Mouse (Mus musculus): ENCODE data around the gene Ppp1r16b. TPM values are rescaled to one million over a fixed set of nuclear protein-coding genes. Genes with fewer than 3 reads are reported as not detected.

Ppp1r16b gene
- total and polyA plus RNA-seq, 2 experiments, result 0.99 to 2.4 TPM

DNA sequence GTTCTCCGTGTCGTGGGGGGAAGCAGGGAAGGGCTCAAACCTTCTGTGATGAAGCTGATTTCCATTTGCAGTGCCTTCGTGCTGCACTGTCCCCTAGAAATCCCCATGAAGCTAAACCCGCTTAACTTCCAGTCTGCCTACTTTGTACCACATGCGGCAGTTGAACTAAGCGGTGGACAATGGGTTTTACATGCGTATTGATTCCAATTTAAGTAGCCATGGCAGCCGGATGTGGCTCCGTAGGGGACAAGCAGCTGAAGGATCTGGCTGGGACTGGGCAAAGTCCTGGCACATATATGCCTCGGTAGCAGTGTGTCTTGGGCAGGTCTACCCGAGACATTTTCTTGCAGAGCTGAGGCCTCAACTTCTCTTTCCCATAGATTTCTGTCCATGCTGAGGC lies 73.4 kb downstream of the Ppp1r16b start:
- TF ChIP-seq CTCF (IDR thresholded peaks at IDR 0.05; ENCODE audit: low read depth, low read length), result no peak
- no peak for TF ChIP-seq POLR2A (IDR thresholded peaks at IDR 0.05; ENCODE audit: extremely low read depth, insufficient read depth, low read length)
- Histone ChIP-seq H3K27ac (replicated peaks; ENCODE audit: insufficient read depth, low read depth, low read length) (no peak overlapping the region), H3K79me2 (ENCODE audit: control insufficient read depth, insufficient read depth, low read length) (no peaks in the 10 kb centered on the region), H3K4me1 (ENCODE audit: control insufficient read depth, insufficient read depth, low read length) (no peaks in the 10 kb centered on the region), H3K36me3 (ENCODE audit: control insufficient read depth, insufficient read depth, low read length) (no peaks in the 10 kb centered on the region), H3K4me3 (ENCODE audit: insufficient read depth, low read depth, low read length) (no peak overlapping the region), H3K27me3 (ENCODE audit: control insufficient read depth, insufficient read depth, low read length) (no peaks in the 10 kb centered on the region), H3K9ac (ENCODE audit: low read depth, low read length) (no peak overlapping the region)
- DNase-seq (ENCODE audit: extremely low read depth, low read depth, low spot score), result no peak
- WGBS, result 84% methylated on average over 11 of the region's 11 CpGs

DNA sequence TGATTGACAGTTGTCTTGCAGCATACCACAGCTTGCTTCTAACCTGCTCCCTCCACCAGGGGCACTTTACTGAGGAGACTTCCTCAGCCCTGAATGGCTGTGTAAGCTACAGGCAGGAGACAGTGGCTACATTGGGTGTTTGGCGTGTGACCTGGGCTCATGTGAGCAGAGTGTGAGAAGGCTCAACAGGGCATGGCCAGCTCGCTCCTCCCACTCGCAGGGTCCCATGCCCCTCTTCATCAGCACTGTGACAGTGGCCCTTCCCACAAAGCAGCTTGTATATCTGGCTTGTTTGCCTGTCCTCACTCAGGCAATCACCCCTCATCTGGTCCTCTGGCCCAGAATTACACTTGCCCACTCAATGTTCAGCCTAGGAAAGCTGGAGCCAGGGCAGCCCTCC lies 73.9 kb downstream of the Ppp1r16b start:
- Histone ChIP-seq H3K79me2 (ENCODE audit: control insufficient read depth, insufficient read depth, low read length) (no peaks in the 10 kb centered on the region), H3K27me3 (ENCODE audit: control insufficient read depth, insufficient read depth, low read length) (no peaks in the 10 kb centered on the region), H3K36me3 (ENCODE audit: control insufficient read depth, insufficient read depth, low read length) (no peaks in the 10 kb centered on the region), H3K9ac (ENCODE audit: low read depth, low read length) (no peak overlapping the region), H3K4me3 (ENCODE audit: insufficient read depth, low read depth, low read length) (no peak overlapping the region), H3K27ac (replicated peaks; ENCODE audit: insufficient read depth, low read depth, low read length) (no peak overlapping the region), H3K4me1 (ENCODE audit: control insufficient read depth, insufficient read depth, low read length) (no peaks in the 10 kb centered on the region)
- WGBS, result 82% methylated on average over 3 of the region's 3 CpGs
- no peak for DNase-seq (ENCODE audit: extremely low read depth, low read depth, low spot score)
- TF ChIP-seq POLR2A (IDR thresholded peaks at IDR 0.05; ENCODE audit: extremely low read depth, insufficient read depth, low read length), result no peak
- TF ChIP-seq CTCF (IDR thresholded peaks at IDR 0.05; ENCODE audit: low read depth, low read length), result no peak

DNA sequence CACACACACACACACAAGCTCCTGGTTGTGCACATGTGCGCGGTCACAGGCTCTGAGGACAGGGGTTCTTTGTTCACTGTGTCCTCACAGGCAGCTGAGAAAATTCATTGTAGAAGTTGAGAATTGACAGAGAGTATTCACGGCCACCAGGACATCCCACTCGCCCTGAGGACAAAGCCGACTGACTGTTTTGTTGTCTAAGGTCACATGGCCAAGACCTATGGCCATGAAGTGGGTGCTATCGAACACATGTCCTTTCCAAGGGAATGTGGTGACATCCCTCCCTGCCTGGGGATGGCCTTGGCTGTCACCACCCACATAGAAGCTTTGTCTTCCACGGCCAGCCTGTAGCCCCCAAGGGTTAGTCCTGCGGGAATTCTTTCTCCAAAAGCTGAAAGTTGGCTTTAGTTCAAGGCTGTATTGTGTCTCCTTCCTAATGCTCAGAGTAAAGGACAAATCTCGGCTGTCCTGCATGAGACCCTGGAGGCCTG lies 75.9 kb downstream of the Ppp1r16b start:
- TF ChIP-seq CTCF (IDR thresholded peaks at IDR 0.05; ENCODE audit: low read depth, low read length), result no peak
- TF ChIP-seq POLR2A (IDR thresholded peaks at IDR 0.05; ENCODE audit: extremely low read depth, insufficient read depth, low read length), result no peak
- 77% methylated on average over 9 of the region's 9 CpGs for WGBS
- H3K4me3 ChIP-seq (ENCODE audit: insufficient read depth, low read depth, low read length), result no peak overlapping the region
- H3K4me1 ChIP-seq (ENCODE audit: control insufficient read depth, insufficient read depth, low read length), result no peaks in the 10 kb centered on the region
- H3K36me3 ChIP-seq (ENCODE audit: control insufficient read depth, insufficient read depth, low read length), result no peaks in the 10 kb centered on the region
- no peak overlapping the region for H3K27ac ChIP-seq (replicated peaks; ENCODE audit: insufficient read depth, low read depth, low read length)
- H3K27me3 ChIP-seq (ENCODE audit: control insufficient read depth, insufficient read depth, low read length), result no peaks in the 10 kb centered on the region
- no peak for DNase-seq (ENCODE audit: extremely low read depth, low read depth, low spot score)
- no peaks in the 10 kb centered on the region for H3K79me2 ChIP-seq (ENCODE audit: control insufficient read depth, insufficient read depth, low read length)
- H3K9ac ChIP-seq (ENCODE audit: low read depth, low read length), result no peak overlapping the region

DNA sequence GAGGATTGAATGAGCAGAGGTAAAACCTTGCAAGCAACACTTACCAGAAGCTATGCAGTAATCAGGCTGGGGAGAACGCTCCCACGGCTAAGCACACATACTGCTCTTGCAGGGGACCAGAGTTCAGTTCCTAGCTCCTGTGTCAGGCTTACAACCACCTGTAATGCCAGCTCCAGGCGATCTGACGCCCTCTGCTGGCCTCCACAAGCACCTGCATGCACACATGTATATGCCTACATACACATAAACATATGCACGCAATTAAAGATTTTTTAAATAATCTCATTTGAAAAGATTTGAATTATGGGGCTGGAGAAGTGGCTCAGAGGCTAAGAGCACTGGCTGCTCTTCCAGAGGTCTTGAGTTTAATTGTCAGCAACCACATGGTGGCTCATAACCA lies 77.2 kb downstream of the Ppp1r16b start:
- H3K36me3 ChIP-seq (ENCODE audit: control insufficient read depth, insufficient read depth, low read length), result no peaks in the 10 kb centered on the region
- H3K27me3 ChIP-seq (ENCODE audit: control insufficient read depth, insufficient read depth, low read length), result no peaks in the 10 kb centered on the region
- DNase-seq (ENCODE audit: extremely low read depth, low read depth, low spot score), result no peak
- H3K9ac ChIP-seq (ENCODE audit: low read depth, low read length), result no peak overlapping the region
- no peak overlapping the region for H3K27ac ChIP-seq (replicated peaks; ENCODE audit: insufficient read depth, low read depth, low read length)
- no peaks in the 10 kb centered on the region for H3K4me1 ChIP-seq (ENCODE audit: control insufficient read depth, insufficient read depth, low read length)
- 80% methylated on average over 5 of the region's 5 CpGs for WGBS
- TF ChIP-seq POLR2A (IDR thresholded peaks at IDR 0.05; ENCODE audit: extremely low read depth, insufficient read depth, low read length) (no peak), CTCF (IDR thresholded peaks at IDR 0.05; ENCODE audit: low read depth, low read length) (no peak)
- no peak overlapping the region for H3K4me3 ChIP-seq (ENCODE audit: insufficient read depth, low read depth, low read length)
- no peaks in the 10 kb centered on the region for H3K79me2 ChIP-seq (ENCODE audit: control insufficient read depth, insufficient read depth, low read length)

DNA sequence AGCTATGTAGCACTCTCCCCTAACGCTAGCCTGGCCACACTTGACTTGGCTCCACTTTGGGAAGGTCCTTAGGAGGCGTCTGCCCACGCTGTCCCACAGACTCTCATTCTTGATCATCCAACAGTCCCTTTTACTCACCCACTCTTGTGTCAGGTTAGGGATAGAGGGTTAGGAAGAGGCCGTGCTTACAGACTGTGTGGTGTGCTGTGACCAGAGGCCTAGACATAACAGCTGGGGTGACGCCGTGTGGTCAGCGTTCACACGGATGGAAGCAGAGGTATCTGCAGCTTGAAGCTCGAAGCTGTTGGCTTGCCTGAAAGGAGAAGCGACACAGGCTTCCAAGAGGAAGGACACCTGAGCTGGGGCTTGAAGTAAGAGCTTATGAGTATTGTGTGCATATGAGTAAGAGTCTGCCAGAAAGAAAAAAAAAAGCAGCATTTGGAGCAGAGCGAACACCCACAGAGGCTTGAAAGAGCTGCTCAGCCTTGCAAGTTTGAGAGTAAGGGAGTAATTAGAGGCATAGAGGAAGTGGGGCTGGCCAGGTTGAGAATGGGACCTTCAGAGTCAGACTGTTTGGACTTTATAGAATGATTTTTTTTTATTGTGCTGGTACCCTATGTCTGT lies 78.4 kb downstream of the Ppp1r16b start:
- WGBS, result 86% methylated on average over 11 of the region's 11 CpGs
- no peaks in the 10 kb centered on the region for H3K27me3 ChIP-seq (ENCODE audit: control insufficient read depth, insufficient read depth, low read length)
- no peaks in the 10 kb centered on the region for H3K4me1 ChIP-seq (ENCODE audit: control insufficient read depth, insufficient read depth, low read length)
- no peak overlapping the region for H3K27ac ChIP-seq (replicated peaks; ENCODE audit: insufficient read depth, low read depth, low read length)
- TF ChIP-seq CTCF (IDR thresholded peaks at IDR 0.05; ENCODE audit: low read depth, low read length) (no peak), POLR2A (IDR thresholded peaks at IDR 0.05; ENCODE audit: extremely low read depth, insufficient read depth, low read length) (no peak)
- no peak overlapping the region for H3K4me3 ChIP-seq (ENCODE audit: insufficient read depth, low read depth, low read length)
- no peaks in the 10 kb centered on the region for H3K36me3 ChIP-seq (ENCODE audit: control insufficient read depth, insufficient read depth, low read length)
- no peaks in the 10 kb centered on the region for H3K79me2 ChIP-seq (ENCODE audit: control insufficient read depth, insufficient read depth, low read length)
- no peak overlapping the region for H3K9ac ChIP-seq (ENCODE audit: low read depth, low read length)
- no peak for DNase-seq (ENCODE audit: extremely low read depth, low read depth, low spot score)

DNA sequence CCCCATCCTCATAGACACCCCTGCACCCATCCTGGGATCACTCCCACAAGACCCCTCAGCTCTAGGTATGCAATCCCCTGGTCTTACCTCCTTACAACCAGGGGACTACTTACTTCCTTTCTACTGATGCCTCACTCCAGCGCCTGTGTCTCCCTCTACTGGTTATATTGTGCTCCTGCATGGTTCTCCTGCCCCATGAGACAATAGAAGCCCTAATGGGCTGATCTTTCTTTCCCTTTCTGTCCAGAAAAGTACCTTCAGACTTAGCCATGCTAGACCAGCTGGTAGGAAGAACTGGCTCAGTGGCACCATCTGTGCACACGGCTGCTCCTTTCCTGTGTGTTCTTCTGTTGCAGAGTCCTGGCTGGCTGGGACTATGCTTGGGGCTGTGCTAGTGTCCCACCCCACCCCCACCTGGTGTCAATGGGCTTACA lies 79.9 kb downstream of the Ppp1r16b start:
- 16% methylated on average over 2 of the region's 2 CpGs for WGBS
- H3K27me3 ChIP-seq (ENCODE audit: control insufficient read depth, insufficient read depth, low read length), result no peaks in the 10 kb centered on the region
- H3K79me2 ChIP-seq (ENCODE audit: control insufficient read depth, insufficient read depth, low read length), result no peaks in the 10 kb centered on the region
- TF ChIP-seq CTCF (IDR thresholded peaks at IDR 0.05; ENCODE audit: low read depth, low read length) (peak; percentile 36; the same call in 1 of the 2 replicates), POLR2A (IDR thresholded peaks at IDR 0.05; ENCODE audit: extremely low read depth, insufficient read depth, low read length) (no peak)
- no peak overlapping the region for H3K4me3 ChIP-seq (ENCODE audit: insufficient read depth, low read depth, low read length)
- H3K4me1 ChIP-seq (ENCODE audit: control insufficient read depth, insufficient read depth, low read length), result no peaks in the 10 kb centered on the region
- H3K27ac ChIP-seq (replicated peaks; ENCODE audit: insufficient read depth, low read depth, low read length), result no peak overlapping the region
- no peak for DNase-seq (ENCODE audit: extremely low read depth, low read depth, low spot score)
- H3K9ac ChIP-seq (ENCODE audit: low read depth, low read length), result no peak overlapping the region
- no peaks in the 10 kb centered on the region for H3K36me3 ChIP-seq (ENCODE audit: control insufficient read depth, insufficient read depth, low read length)
